Mouse (Mus musculus) fat pad, adult 2 months (tissue): ENCODE results near the gene Arhgef11.
"Not testable (repeated sequence)": the region's sequence is repeated elsewhere in the genome, so short reads cannot be mapped to it uniquely, and the experiment has no call there.

Experiments
- DNase-seq: peaks from one replicate; pipeline ENCODE4 v3.0.0-alpha.2; 2011; ENCODE audit warnings: low read depth, low spot score; ENCODE audit errors: extremely low read depth

Gene Arhgef11

GRCm38 (mm10) chr3:87616957-87617810, at the start of gene Arhgef11:
Gene Arhgef11 (plus strand): TSS chr3:87617559.
- DNase-seq, result no peak

GRCm38 (mm10) chr3:87568681-87569080, 48.7 kb upstream of the Arhgef11 start:
- no peak for DNase-seq

- DNase-seq, result no peak
These were observed 41.6 kb upstream of the Arhgef11 start for GRCm38 (mm10) chr3:87575766-87576165.

- DNase-seq, result no peak
These were observed 35.1 kb upstream of the Arhgef11 start for GRCm38 (mm10) chr3:87582259-87582658.

DNA sequence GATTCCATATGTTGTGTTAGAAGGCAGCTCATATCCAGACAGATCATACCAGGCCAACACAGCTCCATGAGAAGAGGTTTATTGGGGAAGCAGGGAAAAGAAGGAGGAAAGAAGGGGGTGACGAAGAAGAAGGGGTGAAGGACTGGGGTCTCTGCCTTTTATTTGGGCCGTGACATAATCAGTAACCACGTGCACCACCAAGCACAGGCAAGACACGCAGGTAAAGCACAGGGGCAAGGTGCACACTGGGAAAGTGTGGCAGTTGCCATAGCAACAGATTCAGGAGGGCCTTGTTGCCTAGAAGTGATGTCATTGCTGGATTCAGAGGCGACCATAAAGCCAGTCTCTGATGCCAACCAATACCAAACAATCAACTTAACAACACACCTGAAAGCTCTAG, 23.6 kb upstream of the Arhgef11 start:
- no peak for DNase-seq

GRCm38 (mm10) chr3:87595328-87595727, 22.0 kb upstream of the Arhgef11 start:
- not testable (repeated sequence) for DNase-seq

- DNase-seq, result not testable (repeated sequence)
These were observed 16.3 kb upstream of the Arhgef11 start for GRCm38 (mm10) chr3:87601077-87601476.

- no peak for DNase-seq
These were observed 1.0 kb upstream of the Arhgef11 start for GRCm38 (mm10) chr3:87616354-87616753.

GRCm38 (mm10) chr3:87617811-87618130, 412 bp downstream of the Arhgef11 start:
- no peak for DNase-seq

- DNase-seq, result no peak
These were observed 881 bp downstream of the Arhgef11 start for GRCm38 (mm10) chr3:87618240-87618639.

DNA sequence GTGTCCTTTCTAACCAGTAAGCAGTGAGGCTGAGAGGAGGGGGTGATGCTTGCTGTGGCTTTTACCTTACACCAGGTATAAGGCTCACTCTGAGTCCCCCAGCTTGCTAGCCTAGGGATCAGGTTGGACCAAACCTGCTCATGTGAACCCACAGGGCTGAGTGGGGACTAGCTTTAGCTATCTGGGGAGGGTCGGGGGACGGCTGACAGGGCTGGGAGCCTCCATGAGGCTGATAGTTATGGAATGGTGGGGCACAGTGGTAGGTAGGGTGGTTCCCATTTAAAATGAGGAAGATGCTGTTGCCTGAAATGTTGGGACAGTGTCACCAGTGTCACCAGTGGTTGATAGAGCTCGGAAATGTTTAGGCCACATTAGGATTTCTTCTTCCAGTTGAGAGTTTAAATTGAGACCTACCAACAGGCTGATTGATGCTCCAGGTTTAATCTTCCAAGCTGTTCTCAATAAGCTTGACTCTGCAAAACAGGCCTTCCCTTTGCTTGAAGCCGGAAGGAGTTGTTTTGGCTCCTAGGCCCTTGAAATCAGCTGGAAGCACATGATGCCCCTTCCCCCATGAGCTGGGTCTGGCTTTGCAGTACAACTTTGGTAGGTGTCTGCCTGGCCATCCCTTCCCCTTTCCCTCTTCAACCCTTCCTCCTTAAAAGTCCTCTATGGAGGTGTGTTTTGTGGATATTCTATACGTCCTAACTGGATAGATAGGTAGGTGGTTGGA, 1.8 kb downstream of the Arhgef11 start:
- DNase-seq, result no peak

DNA sequence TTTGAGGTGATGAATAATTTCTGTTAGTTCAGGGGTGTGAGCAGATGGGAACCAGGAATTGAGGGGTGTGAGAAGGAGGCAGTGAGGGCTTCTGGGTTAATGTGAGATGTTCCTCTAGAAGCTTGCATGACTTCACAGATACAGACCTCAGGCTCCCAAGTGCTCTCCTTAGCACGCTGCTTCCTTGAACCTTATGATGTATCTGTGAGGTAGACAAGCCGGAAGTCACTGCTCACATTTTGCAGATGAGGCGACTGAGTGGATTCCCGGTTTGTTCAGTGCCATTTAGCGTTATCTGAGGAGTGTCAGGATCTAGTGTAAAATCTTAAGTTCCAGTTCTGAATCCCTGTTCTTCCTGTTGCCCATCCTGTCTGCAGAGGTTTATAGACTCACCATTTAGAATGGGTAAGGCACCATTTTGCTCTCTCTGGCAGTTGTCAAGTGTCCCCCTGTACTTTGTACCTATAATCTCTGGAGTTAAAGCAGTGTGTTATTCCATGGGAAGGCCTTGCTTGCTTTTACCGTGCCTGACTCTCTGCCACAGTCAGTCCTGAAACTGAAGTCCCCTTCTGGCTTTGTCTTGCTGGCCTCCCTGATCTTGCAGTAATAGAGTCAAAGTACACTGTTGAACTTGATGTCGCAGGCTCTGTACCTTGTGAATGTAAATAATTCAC, 3.0 kb downstream of the Arhgef11 start:
- DNase-seq, result no peak

DNA sequence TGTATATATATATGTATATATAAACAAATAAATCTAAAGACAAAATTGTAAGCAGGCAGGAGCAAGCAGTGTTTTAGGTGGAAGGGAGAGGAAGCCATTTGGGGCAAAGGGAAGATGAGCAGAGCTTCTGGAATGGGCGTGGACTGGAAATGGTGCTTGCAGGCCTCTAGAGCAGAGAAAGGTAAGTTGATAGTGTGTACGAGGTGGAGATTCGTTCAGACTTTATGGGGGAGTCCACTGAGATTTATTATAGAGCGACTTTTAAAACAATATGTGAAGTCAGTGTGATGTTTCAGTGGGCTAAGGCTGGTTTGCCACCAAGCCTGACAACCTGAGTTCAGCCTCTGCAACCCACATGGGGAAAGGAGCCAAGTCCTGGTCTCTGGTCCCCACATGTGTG, 7.5 kb downstream of the Arhgef11 start:
- no peak for DNase-seq

DNA sequence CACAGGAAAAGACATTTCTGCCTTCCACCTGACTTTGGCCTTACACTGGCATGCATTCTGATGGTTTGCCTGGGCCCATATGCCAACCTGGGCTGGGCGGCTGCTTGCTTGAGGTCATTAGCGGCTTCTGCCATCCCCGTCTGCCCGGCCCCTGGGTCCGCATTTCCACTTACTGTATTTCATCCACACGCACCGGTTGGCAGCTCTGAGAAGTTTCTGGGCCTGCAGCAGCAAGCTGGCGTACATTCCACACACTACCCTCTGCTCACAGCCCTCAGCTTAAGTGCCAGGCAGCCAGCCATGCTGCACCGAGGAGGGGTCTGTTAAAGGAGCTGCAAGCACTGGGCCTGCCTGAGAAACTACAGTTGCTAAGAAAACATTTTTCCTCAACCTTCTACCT, 13.5 kb downstream of the Arhgef11 start:
- no peak for DNase-seq

- no peak for DNase-seq
These were observed 14.0 kb downstream of the Arhgef11 start for GRCm38 (mm10) chr3:87631408-87631807.

- no peak for DNase-seq
These were observed 18.2 kb downstream of the Arhgef11 start for GRCm38 (mm10) chr3:87635514-87635913.

GRCm38 (mm10) chr3:87643453-87643852, 26.1 kb downstream of the Arhgef11 start:
- no peak for DNase-seq

DNA sequence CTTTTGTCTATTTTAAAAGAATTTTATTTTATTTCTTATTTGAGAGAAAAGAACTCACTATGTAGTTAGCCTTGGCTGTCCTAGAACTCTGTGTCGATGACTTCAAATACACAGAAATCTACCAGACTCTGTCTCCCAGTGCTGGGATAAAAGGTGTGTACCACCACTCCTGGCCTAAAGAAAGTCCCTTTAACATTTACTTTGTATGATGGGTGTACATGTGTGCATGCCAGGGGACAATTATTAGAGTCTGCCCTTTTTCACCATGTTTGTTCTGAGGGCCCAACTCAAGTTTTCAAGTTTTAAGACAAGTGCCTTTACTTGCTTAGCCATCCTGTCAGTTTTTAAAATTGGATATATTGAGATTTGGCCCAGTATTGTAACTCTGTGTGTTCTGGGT, 28.8 kb downstream of the Arhgef11 start:
- no peak for DNase-seq

GRCm38 (mm10) chr3:87649063-87649462, 31.7 kb downstream of the Arhgef11 start:
- DNase-seq, result no peak

GRCm38 (mm10) chr3:87658348-87658747, 41.0 kb downstream of the Arhgef11 start:
- no peak for DNase-seq

DNA sequence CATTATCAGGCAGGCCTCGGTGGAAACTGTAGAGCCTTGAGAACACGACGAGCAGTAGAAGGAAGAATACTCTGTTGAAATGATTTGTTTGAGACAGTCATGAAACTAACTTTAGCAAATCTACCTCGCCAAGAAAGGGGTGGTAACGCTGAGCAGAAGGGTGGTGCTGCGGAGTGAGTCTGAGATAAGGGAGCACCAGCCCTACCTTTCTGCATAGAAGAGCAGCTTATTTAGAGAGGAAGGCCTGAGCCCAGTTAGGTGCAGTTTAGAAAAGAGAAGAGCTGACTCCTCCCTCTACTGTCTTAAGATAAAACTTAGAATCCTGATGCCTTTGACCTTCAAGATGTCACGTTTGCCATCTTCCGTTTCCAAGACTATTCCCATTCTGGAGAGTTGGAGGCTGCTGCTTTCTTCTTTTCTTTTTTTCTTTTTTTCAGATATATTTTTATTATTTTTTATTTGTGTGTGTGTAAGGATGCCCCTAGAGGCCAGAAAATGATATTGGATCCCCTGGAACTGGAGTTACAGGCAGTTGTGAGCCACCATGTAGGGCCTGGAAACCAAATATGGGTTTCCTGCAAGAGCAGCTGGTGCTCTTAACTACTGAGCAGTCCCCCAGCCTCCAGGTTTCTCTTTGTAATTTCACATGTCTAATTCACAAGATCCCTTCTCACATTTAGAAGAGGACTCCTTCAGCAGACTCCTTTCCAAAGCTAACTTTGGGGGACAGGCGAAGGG, 42.5 kb downstream of the Arhgef11 start:
- DNase-seq, result no peak
